Mouse (Mus musculus): ENCODE results near the gene Dap. TPM values are rescaled to one million over a fixed set of nuclear protein-coding genes. Genes with fewer than 3 reads are reported as not detected.

Dap gene
- polyA plus RNA-seq, 1 experiment from 2014 or later, result 65.1 TPM

Other genes starting within 250 kb of the Dap start
- gene Ankrd33b, start 143.4 kb downstream of the Dap start, polyA plus RNA-seq (2014; fragmentation: Nextera tagmentation; extraction: Ambion mirVana), result 2.1 and 2.2 TPM in 2 replicates
- gene Ropn1l, start 229.4 kb downstream of the Dap start, polyA plus RNA-seq (2014; fragmentation: Nextera tagmentation; extraction: Ambion mirVana), result 3.3 TPM in 2 replicates